Mouse (Mus musculus) mouse embryonic stem cell (cell line): Measurements from ENCODE around the gene Ano5.

ENCODE experiments used
- in situ Hi-C, 2 experiments: fragments of 300-500 bp; cut with MboI; formaldehyde crosslinking; loops; 1 replicate in 1 of 2; 3 replicates in 1 of 2; pipeline ENCODE4 v1.14.3; 2019 to 2020; ENCODE audit warnings: low sequenced_read_pairs in 2 of 2, low pct_unique_long_range_greater_than_20kb in 1 of 2, mixed read lengths in 1 of 2; ENCODE audit not compliant: unreplicated experiment in 1 of 2

Ano5 gene

DNA sequence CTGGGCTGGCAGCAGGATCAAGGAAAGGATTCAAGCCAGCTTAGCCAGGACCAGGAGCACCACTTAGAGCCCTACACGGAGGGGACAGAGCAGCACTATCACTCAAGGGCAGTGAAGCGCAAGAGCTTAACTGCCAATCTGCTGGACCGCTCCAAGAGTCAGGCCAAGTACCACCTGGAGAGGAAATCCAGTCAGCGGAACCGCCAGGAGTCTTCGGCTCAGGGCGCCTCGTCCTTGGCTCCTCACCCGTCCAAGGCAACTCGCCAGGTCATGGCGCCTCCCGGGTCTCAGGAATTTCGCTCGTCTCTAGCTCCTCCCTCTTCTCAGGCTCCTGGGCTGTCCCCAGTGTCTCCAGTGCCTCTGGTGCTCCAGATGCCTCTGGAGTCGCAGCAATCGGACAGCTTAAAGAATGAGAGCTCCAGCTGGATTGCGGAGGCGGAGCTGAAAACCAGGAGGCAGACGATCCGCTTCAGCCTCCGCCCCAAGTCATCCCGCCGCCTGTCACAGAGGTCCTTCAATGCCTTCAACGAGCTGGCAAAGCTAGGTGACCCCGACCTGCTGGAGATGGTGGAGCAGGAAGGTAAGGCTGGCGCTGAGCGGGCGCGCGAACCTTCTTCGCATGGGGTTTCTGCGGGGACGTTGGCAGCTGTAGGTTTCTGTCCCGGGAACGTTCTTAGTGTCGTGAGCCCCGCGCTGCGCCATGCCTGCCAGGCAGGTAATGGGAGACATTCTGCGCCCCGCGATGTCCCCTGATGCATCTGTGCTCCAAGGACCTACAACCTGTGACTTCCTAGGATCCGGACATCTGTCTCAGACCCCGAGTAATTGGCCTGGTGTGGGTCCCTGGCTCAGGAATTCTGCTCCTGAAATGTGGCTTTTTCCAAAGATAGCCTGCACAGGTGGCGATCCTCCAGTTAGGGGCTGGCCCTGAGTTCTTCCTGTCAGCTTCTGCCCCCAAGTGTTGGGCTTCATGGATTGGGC is at the start of gene Ano5:
Ano5 (plus strand) TSS at position 359 of the 981 bp plus-strand sequence.
- in situ Hi-C loops, result no loop called here

DNA sequence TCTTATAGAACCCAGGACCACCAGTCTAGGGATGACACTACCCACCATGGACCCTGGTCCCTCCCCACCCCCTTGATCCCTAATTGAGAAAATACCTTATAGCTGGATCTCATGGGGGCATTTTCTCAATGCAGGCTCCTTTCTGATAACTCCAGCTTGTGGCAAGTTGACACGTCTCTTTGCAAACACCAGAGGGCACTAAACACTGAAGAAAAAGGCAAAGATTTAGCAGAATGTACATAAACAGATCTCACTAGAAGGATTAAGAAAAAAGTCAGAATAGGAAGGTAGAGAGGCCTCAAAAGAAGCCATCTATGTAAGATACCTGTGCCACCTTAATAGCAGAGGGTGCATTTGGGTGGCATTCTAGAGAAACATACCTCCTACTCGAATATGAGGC is 11.4 kb upstream of the Ano5 start:
- in situ Hi-C loops, result no loop called here

DNA sequence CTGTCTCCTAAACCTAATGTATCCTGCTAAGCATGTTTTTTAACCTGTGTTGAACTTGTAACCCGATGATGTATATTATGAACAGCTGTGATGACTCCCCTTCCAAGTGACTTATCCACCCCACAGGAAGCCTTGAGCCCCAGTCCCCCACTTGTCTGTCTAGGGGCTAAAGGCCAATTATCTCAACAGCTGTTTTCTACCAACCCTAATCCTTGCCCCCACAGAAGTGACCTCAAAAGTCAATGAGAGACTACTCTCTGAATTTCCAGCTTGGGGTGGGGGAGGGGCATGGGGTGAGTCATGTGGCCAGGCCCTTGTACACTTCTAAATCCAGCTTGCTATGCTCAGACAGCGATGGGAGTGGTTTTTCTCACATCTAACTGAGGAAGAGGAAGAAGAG is 6.9 kb upstream of the Ano5 start:
- in situ Hi-C loops, result no loop called here

DNA sequence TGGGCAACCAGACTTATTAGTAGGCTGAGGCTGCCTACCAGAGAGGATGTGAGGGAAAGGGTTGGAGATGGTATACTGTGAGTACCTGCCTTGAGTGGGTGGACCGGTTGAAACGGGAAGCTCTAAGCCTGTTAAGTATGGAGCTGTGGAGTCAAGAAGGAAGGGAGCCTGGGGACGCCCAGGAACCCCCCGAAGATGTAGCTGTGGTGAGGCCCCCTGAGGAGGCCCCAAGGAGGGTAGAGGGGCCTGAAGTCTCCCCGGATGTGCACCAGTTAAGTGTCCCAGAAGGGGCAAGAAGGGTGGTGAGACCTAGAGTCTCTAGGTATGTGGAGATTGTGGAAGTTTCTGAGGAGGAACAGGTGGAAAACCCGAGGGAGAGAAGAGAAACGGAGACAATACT is 682 bp upstream of the Ano5 start:
- in situ Hi-C loops, result no loop called here

- in situ Hi-C loops, result no loop called here
Observed at GRCm38 (mm10) chr7:51539344-51539743, 28.5 kb downstream of the Ano5 start.

DNA sequence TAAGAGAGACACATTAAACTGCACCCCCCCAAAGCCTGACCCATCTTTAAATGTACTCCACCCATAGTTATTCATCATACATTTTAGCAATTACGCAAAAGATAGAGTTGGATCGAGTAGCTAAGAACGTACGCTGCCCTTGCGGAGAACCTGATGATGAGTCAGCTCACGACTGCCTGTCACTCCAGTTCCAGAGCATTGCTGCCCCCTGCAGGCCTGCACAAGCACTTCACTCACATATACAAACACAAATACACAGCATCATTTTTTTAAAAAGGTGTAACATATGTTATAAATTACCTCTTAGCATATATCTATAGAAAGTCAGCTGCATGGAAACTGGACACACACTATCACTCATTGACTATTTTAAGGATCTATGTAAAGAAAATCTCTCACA is 29.9 kb downstream of the Ano5 start:
- in situ Hi-C loops, result no loop called here

DNA sequence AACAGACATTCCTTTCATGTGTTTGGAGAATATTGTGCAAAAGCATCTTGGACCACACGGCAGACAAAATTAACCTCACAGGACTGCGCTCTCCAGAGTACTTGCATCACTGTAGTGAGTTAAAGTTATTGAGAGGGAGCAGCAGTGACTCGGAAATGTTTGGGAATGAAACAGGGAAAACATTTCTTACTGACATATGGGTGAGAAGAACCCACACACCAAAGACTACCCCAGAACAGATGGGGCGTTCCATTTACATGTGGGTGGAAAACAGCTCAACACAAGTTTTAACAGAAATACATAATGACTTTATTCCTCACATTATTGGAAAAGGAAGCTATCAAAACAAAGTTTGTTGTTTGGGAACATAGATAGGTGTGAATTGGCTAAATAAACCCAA is 89.2 kb downstream of the Ano5 start:
- in situ Hi-C loops, result no loop called here

DNA sequence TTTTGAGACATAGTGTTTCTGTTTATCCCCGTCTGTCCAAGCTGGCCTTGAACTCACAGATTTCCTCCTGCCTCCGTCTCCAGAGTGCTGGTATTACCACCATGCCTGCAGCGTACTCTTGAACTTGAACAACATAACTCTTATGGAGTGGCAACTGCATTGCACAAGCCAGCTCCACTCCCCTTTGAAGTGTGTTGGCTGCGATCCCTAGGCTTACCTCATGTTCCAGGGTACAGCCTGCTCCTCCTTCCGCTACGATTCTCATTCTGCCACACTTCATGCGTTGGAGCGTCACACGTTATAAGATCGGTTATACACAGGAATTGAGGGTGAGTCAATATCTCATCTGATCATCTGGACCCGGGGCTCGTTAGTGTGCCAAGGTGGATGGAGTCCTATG is 92.9 kb downstream of the Ano5 start:
- in situ Hi-C loops, result no loop called here

- in situ Hi-C loops, result no loop called here
Observed at GRCm38 (mm10) chr7:51614404-51614803, 103.6 kb downstream of the Ano5 start.

DNA sequence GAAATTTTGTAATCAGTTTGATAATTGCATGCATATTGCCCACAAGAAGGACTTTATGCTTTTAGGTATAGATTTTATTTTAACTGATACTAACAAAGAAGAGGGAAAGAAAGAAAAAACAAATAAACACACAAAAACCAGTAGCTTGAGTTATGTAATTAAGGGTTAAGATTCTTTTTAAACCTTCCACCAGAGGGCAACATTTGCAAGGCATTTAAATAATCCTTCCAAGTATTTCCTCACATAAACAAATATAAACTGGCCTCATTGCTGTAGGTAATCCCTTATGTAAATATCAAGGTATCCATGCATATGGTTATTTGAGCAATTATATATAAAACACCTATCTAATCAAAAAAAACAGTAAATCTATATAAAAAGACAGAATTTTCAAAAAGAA is 107.1 kb downstream of the Ano5 start:
- in situ Hi-C loops, result no loop called here

DNA sequence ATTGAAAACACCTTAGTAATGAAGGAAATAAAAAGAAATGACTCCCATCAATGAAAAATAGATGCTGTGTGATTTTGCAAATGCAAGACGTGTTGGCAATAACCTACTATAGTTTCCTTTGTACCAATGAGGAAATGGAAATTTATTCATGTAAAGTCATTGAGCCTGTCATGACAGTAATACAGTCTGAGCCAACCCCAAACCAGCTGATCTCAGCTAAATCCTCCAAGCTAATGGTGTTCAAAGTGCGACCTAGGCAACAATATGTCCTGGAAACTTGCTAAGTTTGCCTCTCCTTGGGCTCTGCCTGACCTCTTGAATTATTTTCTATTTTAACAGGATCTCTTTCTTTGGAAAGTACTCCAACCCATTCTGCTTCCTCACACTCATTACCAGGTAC is 107.6 kb downstream of the Ano5 start:
- in situ Hi-C loops, result no loop called here

DNA sequence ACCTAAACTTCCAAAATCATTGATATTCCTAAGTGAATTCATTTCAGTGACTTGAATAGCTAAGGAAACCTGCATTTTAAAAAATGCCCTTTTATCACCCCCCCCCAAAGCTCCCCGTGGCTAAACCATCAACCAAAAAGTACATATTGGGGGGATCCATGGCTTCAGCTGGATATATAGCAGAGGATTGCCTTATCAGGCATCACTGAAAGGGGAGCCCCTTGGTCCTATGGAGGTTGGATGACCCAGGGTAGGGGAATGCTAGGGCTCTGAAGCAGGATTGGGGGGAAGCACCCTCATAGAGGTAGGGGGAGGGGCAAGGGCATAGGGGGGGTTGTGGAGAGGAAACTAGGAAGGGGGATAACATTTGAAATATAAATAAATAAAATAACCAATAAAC is 109.1 kb downstream of the Ano5 start:
- in situ Hi-C loops, result loop anchor here in 1 of 2 experiments (10.0 kb wide), 1 partner anchor 355 kb away; no protein-coding TSS in a partner anchor

DNA sequence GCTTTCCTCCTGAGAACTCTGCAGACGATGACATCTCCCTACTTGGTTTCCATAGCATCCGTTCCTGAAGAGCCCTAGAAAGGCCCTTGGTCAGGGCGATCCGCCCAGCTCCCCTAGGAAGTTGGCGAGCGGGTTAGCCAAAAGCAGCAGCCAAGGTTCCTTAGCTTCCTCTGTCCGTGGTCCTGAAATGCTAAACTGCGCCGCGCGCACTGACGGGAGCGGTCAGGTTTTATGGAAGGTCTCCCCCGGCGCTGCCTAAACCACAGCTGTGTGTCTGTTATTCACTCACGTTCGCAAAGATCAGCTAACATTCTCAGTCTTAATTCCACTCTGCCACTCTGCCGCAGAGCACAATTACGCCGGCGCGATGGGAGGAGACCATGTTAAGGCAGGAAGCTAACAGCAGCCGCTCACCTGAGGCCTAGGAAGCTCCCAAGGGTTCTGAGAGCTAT is 110.9 kb downstream of the Ano5 start, which contains the start of gene Slc17a6:
Slc17a6 (plus strand) TSS at position 313 of the 452 bp plus-strand sequence.
- in situ Hi-C loops, result loop anchor here in 1 of 2 experiments (10.0 kb wide), 1 partner anchor 353 kb away; no protein-coding TSS in a partner anchor

- in situ Hi-C loops, result loop anchor here in 1 of 2 experiments (10.0 kb wide), 1 partner anchor 353 kb away; no protein-coding TSS in a partner anchor
Observed at GRCm38 (mm10) chr7:51622196-51622595, 111.4 kb downstream of the Ano5 start.

GRCm38 (mm10) chr7:51622666-51623065 is 111.8 kb downstream of the Ano5 start:
- in situ Hi-C loops, result loop anchor here in 1 of 2 experiments (10.0 kb wide), 1 partner anchor 352 kb away; no protein-coding TSS in a partner anchor

DNA sequence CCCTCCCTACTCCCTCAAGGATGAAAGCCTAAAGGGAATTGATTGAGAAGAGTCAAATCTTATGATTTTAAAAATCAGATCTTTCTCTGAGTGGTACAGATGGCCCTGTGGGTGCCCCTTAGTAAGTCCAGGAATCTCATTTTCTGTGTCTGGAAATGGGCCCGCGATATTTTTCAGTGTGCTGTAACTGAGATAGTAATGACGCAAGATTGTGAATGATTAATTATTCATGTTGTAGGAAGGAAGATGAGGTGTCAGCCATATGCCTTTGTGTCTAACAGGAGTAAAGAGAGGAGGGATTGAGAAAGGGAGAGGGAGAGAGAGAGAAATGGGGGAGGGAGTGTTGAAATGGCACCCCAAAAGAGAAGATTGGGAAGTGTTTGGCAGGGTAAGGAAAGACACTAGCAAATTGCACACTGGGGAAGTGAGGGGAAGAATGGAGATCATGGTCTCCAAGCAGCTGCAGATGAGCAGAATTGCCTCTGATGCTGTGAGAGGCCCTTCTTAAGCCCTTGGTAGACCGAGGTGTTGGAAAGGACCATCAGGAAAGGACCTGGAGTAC is 113.6 kb downstream of the Ano5 start:
- in situ Hi-C loops, result loop anchor here in 1 of 2 experiments (10.0 kb wide), 1 partner anchor 350 kb away; no protein-coding TSS in a partner anchor

DNA sequence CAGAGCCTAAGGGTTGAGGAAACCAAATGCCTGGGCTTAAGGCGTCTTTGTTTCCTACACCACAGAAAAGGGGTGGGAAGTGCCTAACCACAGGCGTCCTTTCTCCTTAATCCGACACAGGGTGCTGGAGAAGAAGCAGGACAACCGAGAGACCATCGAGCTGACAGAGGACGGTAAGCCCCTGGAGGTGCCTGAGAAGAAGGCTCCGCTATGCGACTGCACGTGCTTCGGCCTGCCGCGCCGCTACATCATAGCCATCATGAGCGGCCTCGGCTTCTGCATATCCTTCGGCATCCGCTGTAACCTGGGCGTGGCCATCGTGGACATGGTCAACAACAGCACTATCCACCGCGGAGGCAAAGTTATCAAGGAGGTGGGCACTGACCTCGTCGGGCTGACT is 114.3 kb downstream of the Ano5 start:
- in situ Hi-C loops, result loop anchor here (10.0 to 25.0 kb wide), 2 partner anchors 337 to 350 kb away; no protein-coding TSS in a partner anchor

GRCm38 (mm10) chr7:51625591-51626255 is 114.9 kb downstream of the Ano5 start:
- in situ Hi-C loops, result loop anchor here (10.0 to 25.0 kb wide), 2 partner anchors 337 to 349 kb away; no protein-coding TSS in a partner anchor
